ENCODE assay signal across 11 mouse cellular contexts in genomic region chr14:61044316-61044715, GRCm38 (mm10). TPM values are rescaled to one million over a fixed set of nuclear protein-coding genes. Genes with fewer than 3 reads are reported as not detected.
A peak's percentile ranks its signal among the peaks of the same experiment; 100 is the strongest.
DNase-seq lines count a peak whose midpoint lies in the region; ATAC-seq and TF ChIP-seq lines count a peak whose summit lies in the region.
"Had no signal": no experiment of that assay in that cellular context is flagged by ENCODE, and none has a peak within 500 bp of the region (broad histone marks: within the 10 kb centered on the region; RNA-seq: fewer than 3 reads in every experiment).

No protein-coding gene starts in this region.

- no peaks in the 10 kb centered on the region for H3K9me3 ChIP-seq in heart, embryonic 11.5 days (replicated peaks; ENCODE audit: control insufficient read depth, low read length)
- H3K9me3 ChIP-seq in hindbrain, embryonic 12.5 days (replicated peaks) = no peaks in the 10 kb centered on the region
- no peaks in the 10 kb centered on the region for H3K9me3 ChIP-seq in liver, postnatal 0 days (ENCODE audit: low read length)
- H3K9me3 ChIP-seq: megakaryocyte, embryonic 14.5 days had no signal

- no peaks in the 10 kb centered on the region for H3K36me3 ChIP-seq in heart, embryonic 11.5 days (ENCODE audit: control insufficient read depth, insufficient read depth, low read length)
- no peaks in the 10 kb centered on the region for H3K36me3 ChIP-seq in hindbrain, embryonic 12.5 days
- H3K36me3 ChIP-seq in liver, postnatal 0 days (replicated peaks; ENCODE audit: insufficient read depth, low read length) = no peaks in the 10 kb centered on the region

- peak overlapping the region; percentile 57 for H3K4me3 ChIP-seq in heart, embryonic 11.5 days (ENCODE audit: low read depth, low read length)
- H3K4me3 ChIP-seq in hindbrain, embryonic 12.5 days = peak overlapping the region; percentile 44
- no peak overlapping the region for H3K4me3 ChIP-seq in liver, postnatal 0 days (ENCODE audit: low read depth, low read length)
- H3K4me3 ChIP-seq in cerebellum, adult 2 months (replicated peaks; ENCODE audit: insufficient read depth, low read depth, low read length) = no peak overlapping the region
- H3K4me3 ChIP-seq: megakaryocyte, embryonic 14.5 days had no signal

- H3K4me2 ChIP-seq in heart, embryonic 11.5 days = peak overlapping the region; percentile 82
- peak overlapping the region; percentile 81 for H3K4me2 ChIP-seq in hindbrain, embryonic 12.5 days (replicated peaks)
- peak overlapping the region; percentile 55 for H3K4me2 ChIP-seq in liver, postnatal 0 days (ENCODE audit: low read depth, low read length)

- WGBS in heart, embryonic 11.5 days (ENCODE audit: insufficient replicate concordance) = 25% methylated on average over 2 of the region's 2 CpGs
- WGBS in hindbrain, embryonic 12.5 days = 13% methylated on average over 2 of the region's 2 CpGs
- WGBS in liver, postnatal 0 days (ENCODE audit: insufficient replicate concordance) = 40% methylated on average over 2 of the region's 2 CpGs
- 55% methylated on average over 2 of the region's 2 CpGs for WGBS in cerebellum, adult 2 months

- peak overlapping the region; percentile 25; the same call in 1 of the 2 replicates for H3K27ac ChIP-seq in heart, embryonic 11.5 days (ENCODE audit: low read depth, low read length)
- H3K27ac ChIP-seq in hindbrain, embryonic 12.5 days = peak overlapping the region; percentile 12; the same call in 1 of the 2 replicates
- no peak overlapping the region for H3K27ac ChIP-seq in liver, postnatal 0 days (ENCODE audit: low read depth)
- no peak overlapping the region for H3K27ac ChIP-seq in cerebellum, adult 2 months (ENCODE audit: insufficient read depth, low read length)

- no peak for TF ChIP-seq POLR2A in brain, embryonic 14.5 days (IDR thresholded peaks at IDR 0.05; ENCODE audit: borderline replicate concordance, extremely low read depth, insufficient read depth, insufficient read length, poor library complexity, severe bottlenecking)
- no peak for TF ChIP-seq POLR2A in cerebellum, adult 2 months (IDR thresholded peaks at IDR 0.05; ENCODE audit: borderline replicate concordance, insufficient read depth, low read length)

- no peak for DNase-seq in heart, postnatal 14 days
- DNase-seq in brain, embryonic 14.5 days (ENCODE audit: low read depth) = peak; percentile 87
- no peak for DNase-seq in liver, postnatal 0 days
- no peak for DNase-seq in embryo, embryonic 11 days
- no peak for DNase-seq in cerebellum, adult 2 months
- DNase-seq in urinary bladder, postnatal 36 days (ENCODE audit: low spot score in 2 of 2) = no peak
- DNase-seq: B cell, adult 2 months; cerebellum, adult 11-12 months had no signal

- no peak for TF ChIP-seq EP300 in liver, postnatal 0 days (IDR thresholded peaks at IDR 0.05; ENCODE audit: low read depth)

- no peak for ATAC-seq in heart, embryonic 11.5 days (replicated peaks; ENCODE audit: insufficient number of reproducible peaks, low FRiP score, low TSS enrichment)
- ATAC-seq in hindbrain, embryonic 12.5 days (ENCODE audit: low FRiP score) = no peak
- ATAC-seq in liver, postnatal 0 days = no peak

- TF ChIP-seq CTCF in brain, embryonic 14.5 days (IDR thresholded peaks at IDR 0.05; ENCODE audit: borderline replicate concordance, extremely low read depth, insufficient read depth, insufficient read length) = no peak
- no peak for TF ChIP-seq CTCF in liver, postnatal 0 days (IDR thresholded peaks at IDR 0.05; ENCODE audit: low read depth)
- TF ChIP-seq CTCF in cerebellum, adult 2 months (IDR thresholded peaks at IDR 0.05; ENCODE audit: borderline replicate concordance, insufficient read depth, low read depth, low read length) = no peak

- intact Hi-C loops in heart, postnatal 14 days (cut with DNase I) = no loop called here

- peaks cover 19% of the 10 kb centered on the region for H3K4me1 ChIP-seq in heart, embryonic 11.5 days (ENCODE audit: control insufficient read depth, insufficient read depth, low read length)
- H3K4me1 ChIP-seq in hindbrain, embryonic 12.5 days = peaks cover 29% of the 10 kb centered on the region
- H3K4me1 ChIP-seq in liver, postnatal 0 days (ENCODE audit: insufficient read depth) = peaks cover 3% of the 10 kb centered on the region; the same call in 1 of the 2 replicates
- H3K4me1 ChIP-seq in cerebellum, adult 2 months (ENCODE audit: control insufficient read depth, insufficient read depth, low read length) = no peaks in the 10 kb centered on the region

- H3K27me3 ChIP-seq in heart, embryonic 11.5 days (ENCODE audit: control insufficient read depth, insufficient read depth, low read length) = no peaks in the 10 kb centered on the region
- peaks cover 9% of the 10 kb centered on the region; the same call in 1 of the 2 replicates for H3K27me3 ChIP-seq in hindbrain, embryonic 12.5 days
- peaks cover 8% of the 10 kb centered on the region; the same call in 1 of the 2 replicates for H3K27me3 ChIP-seq in liver, postnatal 0 days (ENCODE audit: insufficient read depth, low read length)
- H3K27me3 ChIP-seq in cerebellum, adult 2 months (ENCODE audit: control insufficient read depth, insufficient read depth, low read length) = no peaks in the 10 kb centered on the region

- peak overlapping the region; percentile 61 for H3K9ac ChIP-seq in heart, embryonic 11.5 days (ENCODE audit: low read depth, low read length)
- 0 out of 2 replicates have a peak overlapping the region, but pooled peaks have one; percentile 41 for H3K9ac ChIP-seq in hindbrain, embryonic 12.5 days
- no peak overlapping the region for H3K9ac ChIP-seq in liver, postnatal 0 days (replicated peaks)

RNA-seq across cellular contexts. Expression of gene Tnfrsf19, which starts 2.0 kb away (rescaled TPM):
- polyA plus RNA-seq in heart, embryonic 11.5 days (2014; fragmentation: Nextera tagmentation; extraction: Ambion mirVana) = 29.6 and 30.1 TPM in 2 replicates
- 1 to 10 TPM; 2.2 to 3.2 TPM for total RNA-seq in heart, postnatal 14 days (2021)
- 36.5 and 36.9 TPM in 2 replicates for polyA plus RNA-seq in brain, embryonic 14.5 days (2012; rRNA removed)
- 55.8 and 57.2 TPM in 2 replicates for polyA plus RNA-seq in hindbrain, embryonic 12.5 days (2016; fragmentation: Nextera tagmentation; extraction: Ambion mirVana)
- 2.4 and 2.5 TPM in 2 replicates for polyA plus RNA-seq in liver, postnatal 0 days (2015; fragmentation: Nextera tagmentation; extraction: Ambion mirVana)
- polyA plus RNA-seq in cerebellum, adult 2 months (2012; rRNA removed) = 17.2 and 19.2 TPM in 2 replicates

Comparison
In these comparisons a context has a peak if more than half of its experiments do, and no peak if none do; other contexts are left out.
1. H3K27ac ChIP-seq: peak in heart, embryonic 11.5 days (single experiment) and hindbrain, embryonic 12.5 days (single experiment); none in liver, postnatal 0 days (single experiment) and cerebellum, adult 2 months (single experiment).
2. H3K4me3 ChIP-seq: peak in heart, embryonic 11.5 days (single experiment) and hindbrain, embryonic 12.5 days (single experiment); none in liver, postnatal 0 days (single experiment) and cerebellum, adult 2 months (single experiment).
3. Peak in every context shown above with its lines, with median percentiles within 50 percentile points of each other: H3K4me2 ChIP-seq.